ENCODE assay signal across 22 mouse cellular contexts in the genomic region with DNA sequence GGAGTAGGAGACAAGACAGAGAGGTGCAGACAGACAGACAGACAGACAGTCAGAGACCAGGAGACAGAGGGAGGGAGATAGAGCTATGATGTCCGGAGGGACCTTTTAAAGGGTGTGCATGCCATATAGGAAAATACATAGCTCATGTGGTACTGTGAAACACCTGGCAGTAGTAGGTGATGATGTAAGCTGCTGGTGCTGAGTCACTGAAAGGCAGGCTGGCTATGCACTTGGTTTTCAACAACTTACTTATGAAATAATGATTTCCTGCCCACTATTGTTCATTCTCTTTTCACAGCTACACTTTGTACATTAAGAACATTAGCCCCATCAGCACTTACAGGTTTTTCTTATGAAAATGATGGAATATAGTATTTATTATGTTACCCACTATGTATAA.
"Had no signal": no experiment of that assay in that cellular context is flagged by ENCODE, and none has a peak within 500 bp of the region (broad histone marks: within the 10 kb centered on the region; RNA-seq: fewer than 3 reads in every experiment).

No protein-coding gene starts in this region.

- DNase-seq: gastrocnemius, adult 2 months; gastrocnemius, postnatal 10 days; gastrocnemius, postnatal 25 days; heart, adult 18-20 months; heart, postnatal 10 days; kidney, adult 11 months; kidney, adult 2 months; kidney, adult 9 months; kidney, postnatal 14 days; kidney, postnatal 36 days; layer of hippocampus, adult 9-11 months; layer of hippocampus, postnatal 36 days; liver; liver, embryonic 13.5 days had no signal

- H3K4me3 ChIP-seq: gastrocnemius, adult 2 months; heart, embryonic 10.5 days; heart, embryonic 12.5 days; hindbrain, embryonic 13.5 days; hindbrain, embryonic 15.5 days; kidney, embryonic 15.5 days; limb, embryonic 10.5 days; limb, embryonic 12.5 days; liver, embryonic 13.5 days; liver, embryonic 15.5 days had no signal

- H3K36me3 ChIP-seq: heart, embryonic 10.5 days; heart, embryonic 12.5 days; hindbrain, embryonic 13.5 days; hindbrain, embryonic 15.5 days; kidney, embryonic 15.5 days; limb, embryonic 10.5 days; limb, embryonic 12.5 days; liver, embryonic 13.5 days; liver, embryonic 15.5 days had no signal

- H3K27me3 ChIP-seq: heart, embryonic 12.5 days; hindbrain, embryonic 13.5 days; hindbrain, embryonic 15.5 days; kidney, embryonic 15.5 days; limb, embryonic 12.5 days; liver, embryonic 13.5 days; liver, embryonic 15.5 days had no signal
